Mouse (Mus musculus) forebrain, embryonic 11.5 days (tissue): ENCODE results near the gene Cxcr5. TPM values are rescaled to one million over a fixed set of nuclear protein-coding genes. Genes with fewer than 3 reads are reported as not detected.
A peak's percentile ranks its signal among the peaks of the same experiment; 100 is the strongest.

ENCODE experiments used
- ATAC-seq: fragments of 200-750 bp; cut with Nextera tagmentation; replicated peaks from 2 replicates; pipeline ENCODE4 v1.8.0; 2017; ENCODE audit warnings: moderate TSS enrichment; ENCODE audit not compliant: low FRiP score
- DNase-seq: peaks from one replicate; pipeline ENCODE4 v3.0.0-alpha.2; 2017; ENCODE audit warnings: low spot score
- H3K27ac ChIP-seq: fragments of 300-500 bp; sonication (generic); 2 replicates; pipeline ENCODE4 v1.5.1; 2014; ENCODE audit warnings: low read depth, low read length
- H3K27me3 ChIP-seq: fragments of 300-500 bp; sonication (generic); 2 replicates; pipeline ENCODE4 v1.6.1; 2014; ENCODE audit warnings: mild to moderate bottlenecking, low read length, mixed read lengths; ENCODE audit not compliant: control insufficient read depth, insufficient read depth
- H3K36me3 ChIP-seq: fragments of 300-500 bp; sonication (generic); 2 replicates; pipeline ENCODE4 v1.6.1; 2014; ENCODE audit warnings: mild to moderate bottlenecking, low read length, moderate library complexity, mixed read lengths; ENCODE audit not compliant: control insufficient read depth, insufficient read depth
- H3K4me1 ChIP-seq: fragments of 300-500 bp; sonication (generic); replicated peaks from 2 replicates; pipeline ENCODE4 v1.6.1; 2014; ENCODE audit warnings: low read length, mixed read lengths; ENCODE audit not compliant: control insufficient read depth, insufficient read depth
- H3K4me2 ChIP-seq: fragments of 300-500 bp; sonication (generic); 2 replicates; pipeline ENCODE4 v1.6.1; 2014; ENCODE audit warnings: low read depth, mild to moderate bottlenecking, low read length, moderate library complexity, mixed read lengths; ENCODE audit not compliant: severe bottlenecking
- H3K4me3 ChIP-seq: fragments of 300-500 bp; sonication (generic); 2 replicates; pipeline ENCODE4 v1.5.1; 2014; ENCODE audit warnings: low read depth, low read length
- H3K9ac ChIP-seq: fragments of 300-500 bp; sonication (generic); 2 replicates; pipeline ENCODE4 v1.6.1; 2014; ENCODE audit warnings: low read length
- H3K9me3 ChIP-seq: fragments of 300-500 bp; sonication (generic); 2 replicates; pipeline ENCODE4 v1.6.1; 2016; ENCODE audit warnings: low read length, mixed read lengths; ENCODE audit not compliant: control insufficient read depth
- WGBS: fragments of 180-500 bp; shearing (Covaris S2); extraction: QIAGEN DNeasy Blood & Tissue Kit; methylation state at CpG from one replicate; pipeline ENCODE4 v1.1.7; 2014; 5-methylcytosine and 5-hydroxymethylcytosine counted together
- polyA plus RNA-seq: library from polyadenylated mRNA; unstranded; fragments of >200 nt; fragmentation: Nextera tagmentation; extraction: Ambion mirVana; gene quantifications from 2 replicates; pipeline ENCODE4 v1.2.1, GENCODE M21; 2014

Cxcr5 gene
- polyA plus RNA-seq, 1 experiment from 2014 or later, result 0.09 TPM

DNA sequence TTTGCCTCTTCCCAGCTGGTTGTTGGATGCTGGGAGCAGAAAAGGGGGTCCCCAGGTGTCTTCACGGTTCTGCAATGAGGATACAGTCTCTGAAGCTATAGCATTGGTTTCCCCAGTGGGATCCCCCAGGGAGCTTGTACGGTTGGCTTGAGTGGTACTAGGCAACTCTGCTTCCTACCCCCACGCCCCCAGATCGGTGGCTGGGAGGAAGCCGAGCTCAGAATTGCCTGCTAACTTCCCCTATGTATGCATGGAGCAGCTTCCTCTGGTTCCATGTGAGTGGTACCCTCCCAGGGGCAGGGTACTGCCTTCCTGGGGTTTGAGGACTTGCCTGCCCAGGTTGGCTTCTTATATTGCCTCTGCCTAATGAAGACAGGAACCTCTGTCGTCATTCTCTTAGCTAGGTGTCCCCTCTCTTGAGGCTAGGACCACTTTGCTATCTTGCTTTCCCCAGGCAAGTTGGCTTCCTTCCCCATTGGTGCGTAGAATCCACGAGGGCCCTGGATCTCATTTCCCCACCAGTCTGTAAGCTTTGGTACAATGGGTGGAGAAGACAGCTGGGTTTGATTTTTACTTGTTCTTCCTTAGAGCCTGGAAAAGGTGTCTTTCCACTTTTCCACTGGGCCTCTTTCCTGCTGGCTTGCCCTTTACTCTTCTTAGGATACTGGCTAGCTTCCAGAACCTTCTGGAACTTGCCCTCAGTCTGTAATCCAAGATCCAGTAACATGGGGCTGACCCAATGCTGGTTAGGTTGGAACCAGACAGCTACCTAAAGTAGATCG, 49.6 kb downstream of the Cxcr5 start:
- WGBS, result 88% methylated on average over 9 of the region's 9 CpGs
- DNase-seq, result no peak
- H3K9ac ChIP-seq, result no peak overlapping the region

DNA sequence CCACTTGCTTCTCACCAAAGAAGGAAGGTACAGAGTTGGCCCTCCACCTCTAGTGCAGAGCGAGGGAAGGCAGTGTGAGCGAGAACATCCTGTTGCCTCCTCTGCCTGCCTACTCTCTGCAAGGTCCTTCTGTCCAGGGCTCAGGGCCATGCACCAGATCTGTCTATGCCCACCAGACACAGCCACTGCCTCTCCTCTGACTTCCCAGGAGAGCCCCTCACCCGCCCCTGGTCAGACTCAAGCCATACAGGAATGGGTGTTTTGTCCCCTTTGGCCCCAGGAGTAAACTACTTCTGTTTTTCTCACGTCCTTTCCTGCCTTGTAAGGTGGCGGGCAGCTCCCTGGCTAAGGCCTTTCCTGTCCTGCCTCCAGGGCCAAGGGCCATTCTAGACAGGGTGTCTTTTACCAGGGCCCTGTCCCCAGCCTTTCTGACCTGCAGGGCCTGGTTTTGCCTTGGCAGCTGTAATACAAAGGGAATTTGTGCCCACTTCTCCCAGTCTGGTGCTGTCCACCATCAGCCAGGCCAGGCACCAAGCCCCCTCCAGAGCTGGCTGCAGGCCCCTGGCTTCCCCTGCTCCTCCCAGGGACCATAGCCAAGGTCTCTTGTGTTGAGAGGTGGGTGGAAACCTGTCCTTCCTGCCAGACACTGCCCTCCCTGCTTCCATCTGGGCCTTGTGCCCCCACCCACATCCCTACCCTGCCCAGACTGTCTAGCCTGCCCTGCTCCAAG, 50.6 kb downstream of the Cxcr5 start:
- Histone ChIP-seq H3K27me3 (no peaks in the 10 kb centered on the region), H3K4me3 (no peak overlapping the region), H3K36me3 (peaks cover 4% of the 10 kb centered on the region; the same call in 1 of the 2 replicates), H3K9me3 (no peaks in the 10 kb centered on the region), H3K9ac (no peak overlapping the region), H3K4me1 (peaks cover 11% of the 10 kb centered on the region; the same call in 1 of the 2 replicates), H3K4me2 (no peak overlapping the region), H3K27ac (no peak overlapping the region)
- ATAC-seq, result no peak
- 69% methylated on average over 5 of the region's 5 CpGs for WGBS
- DNase-seq, result no peak

More for the DNA sequence above, 49.6 kb downstream of the Cxcr5 start:
- Histone ChIP-seq H3K36me3 (no peaks in the 10 kb centered on the region; the same call in 1 of the 2 replicates), H3K27ac (no peak overlapping the region), H3K4me3 (no peak overlapping the region), H3K4me2 (no peak overlapping the region), H3K27me3 (no peaks in the 10 kb centered on the region), H3K9me3 (no peaks in the 10 kb centered on the region), H3K4me1 (peaks cover 10% of the 10 kb centered on the region; the same call in 1 of the 2 replicates)
- no peak for ATAC-seq

DNA sequence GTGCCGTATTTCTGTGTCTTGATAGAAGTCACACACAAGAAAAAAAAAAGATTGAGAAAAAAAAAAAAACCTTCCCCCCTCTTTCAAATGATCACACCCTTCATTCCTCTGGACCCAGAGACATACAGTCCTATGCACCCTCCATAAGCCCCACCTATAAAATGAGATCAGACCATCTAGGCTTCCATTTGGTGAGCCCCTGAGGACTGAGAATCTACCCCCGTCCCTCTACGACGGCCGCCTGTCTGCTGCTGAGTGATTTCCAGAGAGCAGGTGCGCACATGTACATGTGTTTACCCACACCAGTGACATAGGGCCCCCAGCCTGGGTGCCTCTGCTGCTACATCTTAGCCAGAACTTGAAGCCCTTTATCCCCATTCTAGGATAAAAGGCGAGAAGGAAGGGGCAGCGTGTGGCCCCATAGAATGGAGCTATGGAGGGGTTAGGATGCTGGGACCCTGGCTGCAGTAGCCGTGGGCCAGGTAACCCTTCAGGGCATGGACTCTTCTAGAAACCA, 51.3 kb downstream of the Cxcr5 start:
- ATAC-seq, result no peak
- no peak overlapping the region for H3K9ac ChIP-seq
- H3K27ac ChIP-seq, result no peak overlapping the region

DNA sequence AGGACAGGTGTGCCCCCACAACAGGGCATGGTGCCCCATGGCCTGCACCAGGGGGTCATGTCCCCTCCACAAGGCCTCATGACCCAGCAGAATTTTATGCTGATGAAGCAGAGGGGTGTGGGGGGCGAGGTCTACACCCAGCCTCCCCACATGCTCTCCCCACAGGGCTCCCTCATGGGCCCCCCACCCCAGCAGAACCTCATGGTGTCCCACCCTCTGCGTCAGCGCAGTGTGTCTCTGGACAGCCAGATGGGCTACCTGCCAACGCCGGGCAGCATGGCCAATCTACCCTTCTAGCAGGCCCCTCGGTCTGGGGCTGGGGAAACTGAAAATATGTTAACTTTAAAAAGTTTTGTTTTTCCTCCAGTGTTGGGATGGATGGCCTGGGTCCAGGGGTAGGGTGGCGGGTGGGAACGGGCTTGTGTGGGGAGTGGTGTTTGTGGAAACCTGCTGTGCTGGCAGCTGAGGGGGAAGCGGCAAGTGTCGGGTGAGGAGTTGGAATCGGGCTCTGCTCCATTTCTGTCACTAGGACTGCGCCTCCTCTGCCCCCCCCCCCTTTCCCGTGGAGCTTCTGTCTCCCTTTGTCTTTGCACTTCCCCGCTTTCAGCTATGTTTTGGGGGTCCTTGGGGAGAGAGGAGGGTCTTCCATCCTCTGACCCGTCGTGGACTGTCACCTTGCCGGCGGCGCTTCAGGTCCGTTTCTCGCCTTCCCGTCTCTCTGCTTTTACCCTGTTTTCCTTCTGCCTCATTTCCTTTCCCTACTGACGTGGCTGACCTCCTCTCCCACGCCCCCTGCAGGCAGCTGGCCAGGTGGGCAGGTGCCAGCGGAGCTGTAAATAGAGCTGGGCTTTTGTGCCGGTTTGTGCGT, 52.0 kb downstream of the Cxcr5 start:
- Histone ChIP-seq H3K4me1 (peaks cover 15% of the 10 kb centered on the region; the same call in 1 of the 2 replicates), H3K4me2 (peak overlapping the region; percentile 44), H3K9me3 (no peaks in the 10 kb centered on the region), H3K4me3 (peak overlapping the region; percentile 21), H3K27me3 (no peaks in the 10 kb centered on the region), H3K27ac (no peak overlapping the region), H3K9ac (peak overlapping the region; percentile 35), H3K36me3 (peaks cover 4% of the 10 kb centered on the region; the same call in 1 of the 2 replicates)
- WGBS, result 15% methylated on average over 25 of the region's 27 CpGs
- ATAC-seq (peak; percentile 39; the same call in 1 of the 2 replicates), DNase-seq (peak; percentile 86)

More for the DNA sequence above, 51.3 kb downstream of the Cxcr5 start:
- WGBS, result 31% methylated on average over 9 of the region's 9 CpGs
- peaks cover 4% of the 10 kb centered on the region; the same call in 1 of the 2 replicates for H3K36me3 ChIP-seq
- DNase-seq, result no peak
- no peaks in the 10 kb centered on the region for H3K9me3 ChIP-seq
- no peak overlapping the region for H3K4me3 ChIP-seq
- peaks cover 15% of the 10 kb centered on the region; the same call in 1 of the 2 replicates for H3K4me1 ChIP-seq
- H3K4me2 ChIP-seq, result peak overlapping the region; percentile 44
- H3K27me3 ChIP-seq, result no peaks in the 10 kb centered on the region

DNA sequence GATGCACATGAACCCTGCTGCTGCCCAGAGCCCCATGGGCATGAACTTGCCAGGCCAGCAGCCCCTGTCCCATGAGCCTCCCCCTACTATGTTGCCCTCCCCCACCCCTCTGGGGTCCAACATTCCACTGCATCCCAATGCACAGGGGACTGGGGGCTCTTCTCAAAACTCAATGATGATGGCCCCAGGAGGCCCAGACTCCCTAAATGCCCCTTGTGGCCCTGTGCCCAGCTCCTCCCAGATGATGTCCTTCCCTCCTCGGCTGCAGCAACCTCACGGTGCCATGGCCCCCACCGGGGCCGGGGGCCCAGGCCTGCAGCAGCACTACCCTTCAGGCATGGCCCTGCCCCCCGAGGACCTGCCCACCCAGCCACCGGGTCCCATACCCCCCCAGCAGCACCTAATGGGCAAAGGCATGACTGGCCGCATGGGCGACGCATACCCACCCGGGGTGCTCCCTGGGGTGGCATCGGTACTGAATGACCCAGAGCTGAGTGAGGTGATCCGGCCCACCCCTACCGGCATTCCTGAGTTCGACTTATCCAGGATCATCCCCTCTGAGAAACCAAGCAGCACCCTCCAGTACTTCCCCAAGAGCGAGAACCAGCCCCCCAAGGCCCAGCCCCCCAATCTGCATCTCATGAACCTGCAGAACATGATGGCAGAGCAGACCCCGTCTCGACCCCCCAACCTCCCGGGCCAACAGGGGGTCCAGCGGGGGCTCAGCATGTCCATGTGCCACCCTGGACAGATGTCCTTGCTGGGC, 52.8 kb downstream of the Cxcr5 start:
- Histone ChIP-seq H3K4me3 (no peak overlapping the region), H3K9ac (no peak overlapping the region), H3K4me1 (peaks cover 15% of the 10 kb centered on the region; the same call in 1 of the 2 replicates), H3K27me3 (no peaks in the 10 kb centered on the region), H3K9me3 (no peaks in the 10 kb centered on the region), H3K36me3 (peaks cover 4% of the 10 kb centered on the region; the same call in 1 of the 2 replicates), H3K4me2 (no peak overlapping the region), H3K27ac (no peak overlapping the region)
- DNase-seq, result peak; percentile 57
- 79% methylated on average over 19 of the region's 19 CpGs for WGBS
- ATAC-seq, result no peak

DNA sequence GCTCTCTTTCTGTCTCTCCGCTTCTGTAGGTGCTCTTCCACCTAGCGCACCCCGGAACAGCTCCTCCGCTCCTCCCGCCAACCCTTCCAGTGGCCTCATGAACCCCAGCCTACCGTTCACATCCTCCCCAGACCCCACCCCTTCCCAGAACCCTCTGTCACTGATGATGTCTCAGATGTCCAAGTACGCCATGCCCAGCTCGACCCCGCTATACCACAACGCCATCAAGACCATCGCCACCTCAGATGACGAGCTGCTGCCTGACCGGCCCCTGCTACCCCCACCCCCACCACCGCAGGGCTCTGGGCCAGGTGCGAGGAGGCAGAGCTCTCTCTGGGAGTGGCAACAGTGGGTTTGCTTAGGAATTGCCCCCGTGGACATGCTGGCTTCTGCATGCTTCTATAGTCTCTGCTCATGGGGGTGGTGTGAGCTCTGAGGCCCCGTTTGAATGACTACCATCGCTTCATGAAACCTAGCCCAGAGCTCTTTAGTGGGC, 53.5 kb downstream of the Cxcr5 start:
- Histone ChIP-seq H3K9me3 (no peaks in the 10 kb centered on the region), H3K36me3 (peaks cover 4% of the 10 kb centered on the region; the same call in 1 of the 2 replicates), H3K27me3 (no peaks in the 10 kb centered on the region), H3K4me3 (no peak overlapping the region), H3K4me1 (peaks cover 15% of the 10 kb centered on the region; the same call in 1 of the 2 replicates), H3K9ac (no peak overlapping the region), H3K27ac (no peak overlapping the region), H3K4me2 (no peak overlapping the region)
- WGBS, result 86% methylated on average over 18 of the region's 18 CpGs
- ATAC-seq (no peak), DNase-seq (peak; percentile 51)

DNA sequence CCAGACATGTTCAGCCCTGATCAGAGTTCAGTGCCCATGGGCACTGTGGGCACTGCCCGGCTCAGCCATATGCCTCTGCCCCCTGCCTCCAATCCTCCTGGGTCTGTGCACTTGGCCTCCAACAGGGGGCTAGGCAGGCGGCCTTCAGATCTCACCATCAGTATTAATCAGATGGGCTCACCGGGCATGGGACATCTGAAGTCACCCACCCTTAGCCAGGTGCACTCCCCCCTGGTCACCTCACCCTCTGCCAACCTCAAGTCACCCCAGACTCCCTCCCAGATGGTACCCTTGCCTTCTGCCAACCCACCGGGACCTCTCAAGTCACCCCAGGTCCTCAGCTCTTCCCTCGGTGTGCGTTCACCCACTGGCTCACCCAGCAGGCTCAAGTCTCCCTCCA, 54.3 kb downstream of the Cxcr5 start:
- Histone ChIP-seq H3K4me2 (no peak overlapping the region), H3K9ac (no peak overlapping the region), H3K9me3 (no peaks in the 10 kb centered on the region), H3K4me1 (peaks cover 15% of the 10 kb centered on the region; the same call in 1 of the 2 replicates), H3K27me3 (no peaks in the 10 kb centered on the region), H3K27ac (no peak overlapping the region), H3K4me3 (no peak overlapping the region), H3K36me3 (peaks cover 4% of the 10 kb centered on the region; the same call in 1 of the 2 replicates)
- no peak for ATAC-seq
- 92% methylated on average over 6 of the region's 6 CpGs for WGBS
- no peak for DNase-seq
